Comparison of ENCODE assay signal across 22 mouse cellular contexts in genomic region chr8:46818990-46819288, GRCm38 (mm10).
DNase-seq lines count a peak whose midpoint lies in the region; ATAC-seq and TF ChIP-seq lines count a peak whose summit lies in the region.
"Had no signal": no experiment of that assay in that cellular context is flagged by ENCODE, and none has a peak within 500 bp of the region (broad histone marks: within the 10 kb centered on the region; RNA-seq: fewer than 3 reads in every experiment).

No protein-coding gene starts in this region.

- no peak overlapping the region for H3K4me3 ChIP-seq in heart, embryonic 16.5 days (ENCODE audit: low read length)
- no peak overlapping the region for H3K4me3 ChIP-seq in ES-E14 (ENCODE audit: insufficient read depth in 1 of 2, low read depth in 1 of 2, low read length in 2 of 2, poor library complexity in 1 of 2, severe bottlenecking in 1 of 2)
- H3K4me3 ChIP-seq: embryonic facial prominence, embryonic 13.5 days; left cerebral cortex, adult 2 months; limb, embryonic 12.5 days; stomach, embryonic 15.5 days had no signal

- peak; percentile 19 for DNase-seq in embryo, embryonic 10 days (ENCODE audit: low spot score)
- no peak for DNase-seq in embryo, embryonic 9.5 days (ENCODE audit: extremely low spot score)
- DNase-seq in heart, adult 8-10 months (ENCODE audit: low spot score), result no peak
- no peak for DNase-seq in ES-E14 (ENCODE audit: low read depth, low spot score)
- DNase-seq in B cell, adult 2 months, result no peak
- no peak for DNase-seq in adrenal gland, adult 18-20 months (ENCODE audit: low spot score in 2 of 2)
- DNase-seq: adrenal gland, postnatal 10 days; cerebellum, postnatal 14 days; forebrain, postnatal 0 days; kidney, adult 8-10 months; kidney, postnatal 25 days; right cerebral cortex, postnatal 25 days; thymus, adult 2 months had no signal

- peak; percentile 23; the same call in 1 of the 2 replicates for ATAC-seq in heart, embryonic 16.5 days (replicated peaks; ENCODE audit: extremely low read depth, insufficient read depth, low FRiP score)
- ATAC-seq in granulocyte monocyte progenitor cell, adult 5-6 weeks (replicated peaks; ENCODE audit: poor library complexity, severe bottlenecking), result peak; percentile 35
- ATAC-seq: forebrain, postnatal 0 days; Patski had no signal

- H3K4me2 ChIP-seq in heart, embryonic 16.5 days (ENCODE audit: low read depth, low read length), result no peak overlapping the region
- H3K4me2 ChIP-seq: embryonic facial prominence, embryonic 13.5 days; hindbrain, embryonic 14.5 days; limb, embryonic 12.5 days; stomach, embryonic 15.5 days had no signal

- H3K27ac ChIP-seq in heart, embryonic 16.5 days (ENCODE audit: low read length), result no peak overlapping the region
- no peak overlapping the region for H3K27ac ChIP-seq in ES-E14 (ENCODE audit: insufficient read depth, low read depth, low read length, poor library complexity, severe bottlenecking)
- H3K27ac ChIP-seq: embryonic facial prominence, embryonic 13.5 days; hindbrain, embryonic 14.5 days; left cerebral cortex, adult 2 months; liver, embryonic 14.5 days had no signal

- H3K36me3 ChIP-seq in heart, embryonic 16.5 days (ENCODE audit: control insufficient read depth, insufficient read depth), result peaks cover 23% of the 10 kb centered on the region; the same call in 1 of the 2 replicates
- H3K36me3 ChIP-seq in ES-E14 (ENCODE audit: control insufficient read depth, insufficient read depth, low read length, poor library complexity, severe bottlenecking), result no peaks in the 10 kb centered on the region

- no peaks in the 10 kb centered on the region for H3K9me3 ChIP-seq in heart, embryonic 16.5 days (replicated peaks; ENCODE audit: control insufficient read depth, low read length)
- H3K9me3 ChIP-seq in ES-E14 (ENCODE audit: control insufficient read depth, insufficient read depth, low read depth, low read length), result no peaks in the 10 kb centered on the region
- H3K9me3 ChIP-seq: embryonic facial prominence, embryonic 13.5 days; limb, embryonic 12.5 days; stomach, embryonic 15.5 days had no signal

- 16% methylated on average over 2 of the region's 2 CpGs for WGBS in heart, embryonic 16.5 days

- peaks cover 12% of the 10 kb centered on the region for H3K4me1 ChIP-seq in heart, embryonic 16.5 days (ENCODE audit: control insufficient read depth, insufficient read depth, low read length)
- no peaks in the 10 kb centered on the region for H3K4me1 ChIP-seq in ES-E14 (ENCODE audit: control insufficient read depth in 2 of 2, insufficient read depth in 2 of 2, low read length in 2 of 2, poor library complexity in 1 of 2)

- no peak overlapping the region for H3K9ac ChIP-seq in heart, embryonic 16.5 days (ENCODE audit: low read length)
- no peak overlapping the region for H3K9ac ChIP-seq in ES-E14 (ENCODE audit: insufficient read depth, low read depth, low read length, poor library complexity, severe bottlenecking)
- H3K9ac ChIP-seq: embryonic facial prominence, embryonic 13.5 days; forebrain, postnatal 0 days; hindbrain, embryonic 14.5 days; limb, embryonic 12.5 days; liver, embryonic 14.5 days; stomach, embryonic 15.5 days had no signal

- no peaks in the 10 kb centered on the region for H3K27me3 ChIP-seq in heart, embryonic 16.5 days (ENCODE audit: control insufficient read depth, insufficient read depth, low read length)
- H3K27me3 ChIP-seq: embryonic facial prominence, embryonic 13.5 days; limb, embryonic 12.5 days; Patski; stomach, embryonic 15.5 days had no signal

- in situ Hi-C loops in ES-E14 (cut with MboI; ENCODE audit: low sequenced_read_pairs in 2 of 2, unreplicated experiment in 2 of 2), result no loop called here

TF ChIP-seq in ES-E14, 5 proteins besides CTCF, POLR2A, EP300 and RAD21:
- TF ChIP-seq ZNF384 (IDR thresholded peaks at IDR 0.05; ENCODE audit: low read depth, low read length) (0 out of 2 replicates have a peak, but pooled peaks have one; percentile 59), HCFC1 (IDR thresholded peaks at IDR 0.05; ENCODE audit: borderline replicate concordance, insufficient read depth, low read length) (no peak)
